Mouse (Mus musculus): ENCODE results near the gene Evi2.

Gene Evi2

GRCm38 (mm10) chr11:79530333-79530761 lies at the start of gene Evi2, which contains the start of gene Evi2a:
TSS of gene Evi2 (minus strand) at chr11:79530589.
TSS of gene Evi2a (minus strand) at chr11:79530609.
- peak in 1 of 2 experiments; percentile 22 for DNase-seq (ENCODE audit: low spot score in 2 of 2)

- DNase-seq (ENCODE audit: low spot score in 2 of 2) = peak; percentile 65 to 76
Observed at GRCm38 (mm10) chr11:79577741-79578140, 47.4 kb upstream of the Evi2 start.

GRCm38 (mm10) chr11:79575383-79576073 lies 45.1 kb upstream of the Evi2 start:
- no peak for DNase-seq (ENCODE audit: low spot score in 2 of 2)

- DNase-seq (ENCODE audit: low spot score in 2 of 2) = no peak
Observed at GRCm38 (mm10) chr11:79573836-79574235, 43.4 kb upstream of the Evi2 start.

- DNase-seq (ENCODE audit: low spot score in 2 of 2) = no peak
Observed at GRCm38 (mm10) chr11:79570319-79570718, 39.9 kb upstream of the Evi2 start.

- no peak for DNase-seq (ENCODE audit: low spot score in 2 of 2)
Observed at GRCm38 (mm10) chr11:79568197-79568911, 38.0 kb upstream of the Evi2 start.

GRCm38 (mm10) chr11:79566947-79567346 lies 36.6 kb upstream of the Evi2 start:
- DNase-seq (ENCODE audit: low spot score in 2 of 2) = no peak

GRCm38 (mm10) chr11:79563493-79563892 lies 33.1 kb upstream of the Evi2 start:
- DNase-seq (ENCODE audit: low spot score in 2 of 2) = no peak

- no peak for DNase-seq (ENCODE audit: low spot score in 2 of 2)
Observed at GRCm38 (mm10) chr11:79560536-79560935, 30.1 kb upstream of the Evi2 start.

- no peak for DNase-seq (ENCODE audit: low spot score in 2 of 2)
Observed at GRCm38 (mm10) chr11:79552622-79553021, 22.2 kb upstream of the Evi2 start.

- no peak for DNase-seq (ENCODE audit: low spot score in 2 of 2)
Observed at GRCm38 (mm10) chr11:79536293-79536692, 5.9 kb upstream of the Evi2 start.

- no peak for DNase-seq (ENCODE audit: low spot score in 2 of 2)
Observed at GRCm38 (mm10) chr11:79535554-79535953, 5.2 kb upstream of the Evi2 start.

GRCm38 (mm10) chr11:79533950-79534690 lies 3.7 kb upstream of the Evi2 start:
- DNase-seq (ENCODE audit: low spot score in 2 of 2) = no peak

GRCm38 (mm10) chr11:79533311-79533710 lies 2.9 kb upstream of the Evi2 start:
- DNase-seq (ENCODE audit: low spot score in 2 of 2) = no peak

GRCm38 (mm10) chr11:79531485-79531884 lies 1.1 kb upstream of the Evi2 start:
- DNase-seq (ENCODE audit: low spot score in 2 of 2) = no peak

- DNase-seq (ENCODE audit: low spot score in 2 of 2) = no peak
Observed at GRCm38 (mm10) chr11:79530774-79531173, 385 bp upstream of the Evi2 start.

GRCm38 (mm10) chr11:79529736-79530135 lies 653 bp downstream of the Evi2 start:
- no peak for DNase-seq (ENCODE audit: low spot score in 2 of 2)

GRCm38 (mm10) chr11:79529226-79529625 lies 1.2 kb downstream of the Evi2 start:
- DNase-seq (ENCODE audit: low spot score in 2 of 2) = no peak

- no peak for DNase-seq (ENCODE audit: low spot score in 2 of 2)
Observed at GRCm38 (mm10) chr11:79528601-79529000, 1.8 kb downstream of the Evi2 start.

GRCm38 (mm10) chr11:79527739-79528384 lies 2.5 kb downstream of the Evi2 start:
- no peak for DNase-seq (ENCODE audit: low spot score in 2 of 2)

- no peak for DNase-seq (ENCODE audit: low spot score in 2 of 2)
Observed at GRCm38 (mm10) chr11:79527015-79527738, 3.2 kb downstream of the Evi2 start.

All from right cerebral cortex, postnatal 36 days (tissue).